Mouse (Mus musculus) midbrain, embryonic 13.5 days (tissue): ENCODE measurements around the gene Abhd2. TPM values are rescaled to one million over a fixed set of nuclear protein-coding genes. Genes with fewer than 3 reads are reported as not detected.

ENCODE experiments used
- ATAC-seq: fragments of 200-750 bp; cut with Nextera tagmentation; 2 replicates; pipeline ENCODE4 v1.8.0; 2017; ENCODE audit warnings: mild to moderate bottlenecking, moderate TSS enrichment, moderate library complexity
- H3K27ac ChIP-seq: fragments of 300-500 bp; sonication (generic); 2 replicates; pipeline ENCODE4 v1.5.1; 2015; ENCODE audit warnings: inconsistent platforms, mild to moderate bottlenecking, moderate library complexity
- H3K27me3 ChIP-seq: fragments of 300-500 bp; sonication (generic); 2 replicates; pipeline ENCODE4 v1.6.1; 2015; ENCODE audit warnings: mild to moderate bottlenecking, inconsistent platforms
- H3K36me3 ChIP-seq: fragments of 300-500 bp; sonication (generic); 2 replicates; pipeline ENCODE4 v1.6.1; 2015; ENCODE audit warnings: mild to moderate bottlenecking, inconsistent platforms
- H3K4me1 ChIP-seq: fragments of 300-500 bp; sonication (generic); replicated peaks from 2 replicates; pipeline ENCODE4 v1.6.1; 2015; ENCODE audit warnings: inconsistent platforms
- H3K4me2 ChIP-seq: fragments of 300-500 bp; sonication (generic); replicated peaks from 2 replicates; pipeline ENCODE4 v1.6.1; 2015; ENCODE audit warnings: moderate library complexity, mild to moderate bottlenecking, inconsistent platforms
- H3K4me3 ChIP-seq: fragments of 300-500 bp; sonication (generic); replicated peaks from 2 replicates; pipeline ENCODE4 v1.5.1; 2015; ENCODE audit warnings: mild to moderate bottlenecking, inconsistent platforms
- H3K9ac ChIP-seq: fragments of 300-500 bp; sonication (generic); replicated peaks from 2 replicates; pipeline ENCODE4 v1.6.1; 2015; ENCODE audit warnings: mild to moderate bottlenecking, inconsistent platforms
- H3K9me3 ChIP-seq: fragments of 300-500 bp; sonication (generic); 2 replicates; pipeline ENCODE4 v1.6.1; 2016; ENCODE audit warnings: mild to moderate bottlenecking, inconsistent platforms
- WGBS: fragments of 180-500 bp; shearing (Covaris S2); methylation state at CpG from one replicate; pipeline ENCODE4 v1.1.7; 2015; 5-methylcytosine and 5-hydroxymethylcytosine counted together
- polyA plus RNA-seq: library from polyadenylated mRNA; unstranded; fragments of >200 nt; fragmentation: Nextera tagmentation; extraction: Ambion mirVana; gene quantifications from 2 replicates; pipeline ENCODE4 v1.2.1, GENCODE M21; 2015

Abhd2 gene
- polyA plus RNA-seq, 1 experiment from 2014 or later, result 16.5 TPM

- WGBS, result 84% methylated on average over 1 of the region's 1 CpGs
- Histone ChIP-seq H3K9ac (no peak overlapping the region), H3K4me1 (peaks cover 14% of the 10 kb centered on the region), H3K36me3 (no peaks in the 10 kb centered on the region), H3K27ac (no peak overlapping the region), H3K27me3 (no peaks in the 10 kb centered on the region), H3K9me3 (no peaks in the 10 kb centered on the region), H3K4me3 (no peak overlapping the region), H3K4me2 (no peak overlapping the region)
- ATAC-seq, result no peak
Observed at GRCm38 (mm10) chr7:79247408-79247807, 25.6 kb upstream of the Abhd2 start.

GRCm38 (mm10) chr7:79247881-79248389 is 25.1 kb upstream of the Abhd2 start:
- no peak overlapping the region for H3K4me2 ChIP-seq
- H3K9ac ChIP-seq, result no peak overlapping the region
- no peak overlapping the region for H3K27ac ChIP-seq
- no peaks in the 10 kb centered on the region for H3K27me3 ChIP-seq
- H3K36me3 ChIP-seq, result no peaks in the 10 kb centered on the region
- ATAC-seq, result no peak
- H3K4me1 ChIP-seq, result peaks cover 14% of the 10 kb centered on the region
- H3K4me3 ChIP-seq, result no peak overlapping the region
- H3K9me3 ChIP-seq, result no peaks in the 10 kb centered on the region
- WGBS, result 58% methylated on average over 7 of the region's 7 CpGs

- no peak overlapping the region for H3K27ac ChIP-seq
- no peak overlapping the region for H3K9ac ChIP-seq
- H3K4me3 ChIP-seq, result no peak overlapping the region
- no peak overlapping the region for H3K4me2 ChIP-seq
- 90% methylated on average over 2 of the region's 2 CpGs for WGBS
- H3K36me3 ChIP-seq, result no peaks in the 10 kb centered on the region
- H3K27me3 ChIP-seq, result no peaks in the 10 kb centered on the region
- no peak for ATAC-seq
- no peaks in the 10 kb centered on the region for H3K9me3 ChIP-seq
- peaks cover 14% of the 10 kb centered on the region for H3K4me1 ChIP-seq
Observed at GRCm38 (mm10) chr7:79249581-79249980, 23.4 kb upstream of the Abhd2 start.

GRCm38 (mm10) chr7:79254248-79254888 is 18.6 kb upstream of the Abhd2 start:
- Histone ChIP-seq H3K4me3 (no peak overlapping the region), H3K9me3 (no peaks in the 10 kb centered on the region), H3K4me1 (no peaks in the 10 kb centered on the region), H3K9ac (no peak overlapping the region), H3K4me2 (no peak overlapping the region), H3K27ac (no peak overlapping the region), H3K36me3 (no peaks in the 10 kb centered on the region), H3K27me3 (no peaks in the 10 kb centered on the region)
- WGBS, result 84% methylated on average over 3 of the region's 3 CpGs
- no peak for ATAC-seq

- Histone ChIP-seq H3K27ac (no peak overlapping the region), H3K4me1 (no peaks in the 10 kb centered on the region), H3K4me3 (no peak overlapping the region), H3K36me3 (no peaks in the 10 kb centered on the region), H3K27me3 (no peaks in the 10 kb centered on the region), H3K4me2 (no peak overlapping the region), H3K9ac (no peak overlapping the region), H3K9me3 (no peaks in the 10 kb centered on the region)
- WGBS, result 90% methylated on average over 7 of the region's 7 CpGs
- ATAC-seq, result no peak
Observed at GRCm38 (mm10) chr7:79255350-79255749, 17.6 kb upstream of the Abhd2 start.

GRCm38 (mm10) chr7:79255752-79256151 is 17.2 kb upstream of the Abhd2 start:
- 89% methylated on average over 10 of the region's 10 CpGs for WGBS

GRCm38 (mm10) chr7:79256716-79257115 is 16.3 kb upstream of the Abhd2 start:
- H3K27me3 ChIP-seq, result no peaks in the 10 kb centered on the region
- H3K9ac ChIP-seq, result no peak overlapping the region
- WGBS, result 93% methylated on average over 4 of the region's 4 CpGs
- H3K4me1 ChIP-seq, result no peaks in the 10 kb centered on the region
- no peak overlapping the region for H3K4me2 ChIP-seq
- no peak overlapping the region for H3K4me3 ChIP-seq
- H3K36me3 ChIP-seq, result no peaks in the 10 kb centered on the region
- no peak overlapping the region for H3K27ac ChIP-seq
- H3K9me3 ChIP-seq, result no peaks in the 10 kb centered on the region
- ATAC-seq, result no peak

More at GRCm38 (mm10) chr7:79255752-79256151, 17.2 kb upstream of the Abhd2 start:
- no peak overlapping the region for H3K27ac ChIP-seq
- H3K4me2 ChIP-seq, result no peak overlapping the region
- H3K9ac ChIP-seq, result no peak overlapping the region
- no peaks in the 10 kb centered on the region for H3K9me3 ChIP-seq
- no peaks in the 10 kb centered on the region for H3K27me3 ChIP-seq
- no peak overlapping the region for H3K4me3 ChIP-seq
- no peak for ATAC-seq
- no peaks in the 10 kb centered on the region for H3K4me1 ChIP-seq
- no peaks in the 10 kb centered on the region for H3K36me3 ChIP-seq

GRCm38 (mm10) chr7:79258981-79259542 is 13.9 kb upstream of the Abhd2 start:
- WGBS, result 88% methylated on average over 10 of the region's 10 CpGs

GRCm38 (mm10) chr7:79262478-79262877 is 10.5 kb upstream of the Abhd2 start:
- Histone ChIP-seq H3K27me3 (no peaks in the 10 kb centered on the region), H3K4me2 (no peak overlapping the region), H3K4me1 (no peaks in the 10 kb centered on the region), H3K9ac (no peak overlapping the region), H3K36me3 (no peaks in the 10 kb centered on the region), H3K4me3 (no peak overlapping the region), H3K27ac (no peak overlapping the region), H3K9me3 (no peaks in the 10 kb centered on the region)
- 81% methylated on average over 8 of the region's 8 CpGs for whole genome bisulfite sequencing
- ATAC-seq, result no peak

More at GRCm38 (mm10) chr7:79258981-79259542, 13.9 kb upstream of the Abhd2 start:
- H3K9ac ChIP-seq, result no peak overlapping the region
- no peaks in the 10 kb centered on the region for H3K36me3 ChIP-seq
- no peaks in the 10 kb centered on the region for H3K4me1 ChIP-seq
- ATAC-seq, result no peak
- H3K4me3 ChIP-seq, result no peak overlapping the region
- no peaks in the 10 kb centered on the region for H3K9me3 ChIP-seq
- no peak overlapping the region for H3K4me2 ChIP-seq
- no peaks in the 10 kb centered on the region for H3K27me3 ChIP-seq
- H3K27ac ChIP-seq, result no peak overlapping the region

- H3K9ac ChIP-seq, result no peak overlapping the region
- H3K36me3 ChIP-seq, result no peaks in the 10 kb centered on the region
- H3K9me3 ChIP-seq, result no peaks in the 10 kb centered on the region
- H3K4me1 ChIP-seq, result 0 out of 2 replicates have a peak, but pooled peaks cover 3% of the 10 kb centered on the region
- H3K4me2 ChIP-seq, result no peak overlapping the region
- H3K27ac ChIP-seq, result no peak overlapping the region
- 95% methylated on average over 3 of the region's 3 CpGs for whole genome bisulfite sequencing
- no peak overlapping the region for H3K4me3 ChIP-seq
- H3K27me3 ChIP-seq, result no peaks in the 10 kb centered on the region
- ATAC-seq, result no peak
Observed at GRCm38 (mm10) chr7:79263776-79264175, 9.2 kb upstream of the Abhd2 start.

- no peak for ATAC-seq
- WGBS, result 79% methylated on average over 4 of the region's 4 CpGs
Observed at GRCm38 (mm10) chr7:79266228-79266627, 6.8 kb upstream of the Abhd2 start.

GRCm38 (mm10) chr7:79267690-79268388 is 5.2 kb upstream of the Abhd2 start:
- H3K4me1 ChIP-seq, result peaks cover 12% of the 10 kb centered on the region
- no peak overlapping the region for H3K27ac ChIP-seq
- H3K4me2 ChIP-seq, result no peak overlapping the region
- H3K9me3 ChIP-seq, result no peaks in the 10 kb centered on the region
- no peaks in the 10 kb centered on the region for H3K27me3 ChIP-seq
- no peaks in the 10 kb centered on the region for H3K36me3 ChIP-seq
- no peak overlapping the region for H3K4me3 ChIP-seq
- H3K9ac ChIP-seq, result no peak overlapping the region
- no peak for ATAC-seq
- 28% methylated on average over 7 of the region's 7 CpGs for WGBS

More at GRCm38 (mm10) chr7:79266228-79266627, 6.8 kb upstream of the Abhd2 start:
- H3K27ac ChIP-seq, result no peak overlapping the region
- 0 out of 2 replicates have a peak, but pooled peaks cover 8% of the 10 kb centered on the region for H3K4me1 ChIP-seq
- no peaks in the 10 kb centered on the region for H3K9me3 ChIP-seq
- H3K4me3 ChIP-seq, result no peak overlapping the region
- no peak overlapping the region for H3K4me2 ChIP-seq
- no peaks in the 10 kb centered on the region for H3K36me3 ChIP-seq
- H3K9ac ChIP-seq, result no peak overlapping the region
- H3K27me3 ChIP-seq, result no peaks in the 10 kb centered on the region
